Mouse (Mus musculus): ENCODE measurements around the gene Rasl11b. TPM values are rescaled to one million over a fixed set of nuclear protein-coding genes. Genes with fewer than 3 reads are reported as not detected.

Gene Rasl11b
- polyA plus RNA-seq, 1 experiment from 2014 or later = 44.7 TPM

DNA sequence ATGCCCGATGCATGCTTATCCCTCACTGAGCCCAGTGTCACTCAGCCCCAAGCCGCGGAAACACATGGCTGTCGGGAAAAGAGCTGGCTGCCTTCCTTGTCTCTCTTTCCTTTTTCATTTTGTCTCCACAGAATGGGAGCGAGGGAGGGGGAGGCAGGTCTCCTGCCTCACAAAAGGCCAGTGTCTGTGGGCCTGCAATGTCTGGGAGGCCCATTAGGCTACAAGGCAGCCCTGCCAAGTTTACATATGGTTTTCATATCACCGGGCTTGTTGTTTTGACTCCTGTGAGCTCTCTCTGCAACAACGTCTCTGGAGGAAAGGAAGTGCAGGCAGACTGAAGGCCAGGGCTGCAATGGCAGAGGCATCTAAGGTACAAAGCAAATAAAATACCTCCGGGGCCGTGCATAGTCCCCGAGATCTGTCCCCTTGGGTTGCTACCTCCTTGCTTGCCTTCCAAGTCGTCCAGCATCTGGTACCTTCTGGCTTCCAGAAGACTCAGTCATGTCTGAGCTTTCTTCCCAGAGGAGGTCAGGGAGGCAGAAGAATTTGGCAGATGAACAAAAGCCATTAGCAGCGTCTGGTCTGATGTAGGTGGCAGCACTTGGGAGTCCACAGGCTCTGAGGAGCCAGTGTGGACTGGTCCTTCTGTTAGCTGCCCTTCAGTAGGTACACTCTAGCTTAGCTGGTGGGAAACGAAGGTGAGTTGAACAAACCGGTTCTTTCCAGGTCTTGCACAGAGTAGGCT, 19.4 kb upstream of the Rasl11b start:
- no peak overlapping the region for H3K4me2 ChIP-seq (replicated peaks; ENCODE audit: low read depth, low read length)
- no peak overlapping the region for H3K9ac ChIP-seq (ENCODE audit: low read depth, low read length)
- WGBS = 49% methylated on average over 14 of the region's 14 CpGs
- ATAC-seq (ENCODE audit: low FRiP score, low TSS enrichment) = 0 out of 2 replicates have a peak, but pooled peaks have one; percentile 29
- H3K4me3 ChIP-seq (ENCODE audit: low read length) = no peak overlapping the region
- no peaks in the 10 kb centered on the region for H3K27me3 ChIP-seq (ENCODE audit: control insufficient read depth, insufficient read depth, low read length)
- peaks cover 11% of the 10 kb centered on the region for H3K4me1 ChIP-seq (ENCODE audit: control insufficient read depth, insufficient read depth, low read length)
- H3K36me3 ChIP-seq (ENCODE audit: control insufficient read depth, insufficient read depth, low read length) = no peaks in the 10 kb centered on the region
- H3K27ac ChIP-seq (ENCODE audit: low read depth, low read length) = peak overlapping the region; percentile 8; the same call in 1 of the 2 replicates
- no peaks in the 10 kb centered on the region for H3K9me3 ChIP-seq (ENCODE audit: control insufficient read depth, low read length)

DNA sequence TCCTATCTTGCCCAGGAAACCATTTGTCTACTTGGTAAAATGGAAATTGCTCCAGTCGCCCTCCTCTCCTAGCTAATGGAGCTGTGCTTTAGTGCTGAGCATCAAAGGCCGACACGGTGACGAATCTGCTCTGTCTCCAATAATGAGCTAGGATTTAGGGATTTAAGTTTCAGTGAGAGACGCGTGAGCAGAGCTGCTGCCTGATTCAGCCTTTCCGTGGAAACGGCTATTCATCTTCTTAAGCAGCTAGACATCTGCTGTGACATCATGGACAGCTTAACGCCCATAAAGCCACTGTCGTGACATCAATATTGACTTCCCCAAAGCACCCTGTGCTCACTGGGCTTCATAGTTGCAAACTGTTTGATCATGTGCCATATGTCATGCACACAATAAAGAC, 14.9 kb upstream of the Rasl11b start:
- no peak overlapping the region for H3K27ac ChIP-seq (ENCODE audit: low read depth, low read length)
- no peaks in the 10 kb centered on the region for H3K36me3 ChIP-seq (ENCODE audit: control insufficient read depth, insufficient read depth, low read length)
- H3K4me1 ChIP-seq (ENCODE audit: control insufficient read depth, insufficient read depth, low read length) = peaks cover 7% of the 10 kb centered on the region
- 15% methylated on average over 10 of the region's 10 CpGs for WGBS
- no peaks in the 10 kb centered on the region for H3K9me3 ChIP-seq (ENCODE audit: control insufficient read depth, low read length)
- no peak for ATAC-seq (ENCODE audit: low FRiP score, low TSS enrichment)
- no peaks in the 10 kb centered on the region for H3K27me3 ChIP-seq (ENCODE audit: control insufficient read depth, insufficient read depth, low read length)
- H3K4me3 ChIP-seq (ENCODE audit: low read length) = no peak overlapping the region
- H3K9ac ChIP-seq (ENCODE audit: low read depth, low read length) = no peak overlapping the region
- no peak overlapping the region for H3K4me2 ChIP-seq (replicated peaks; ENCODE audit: low read depth, low read length)

DNA sequence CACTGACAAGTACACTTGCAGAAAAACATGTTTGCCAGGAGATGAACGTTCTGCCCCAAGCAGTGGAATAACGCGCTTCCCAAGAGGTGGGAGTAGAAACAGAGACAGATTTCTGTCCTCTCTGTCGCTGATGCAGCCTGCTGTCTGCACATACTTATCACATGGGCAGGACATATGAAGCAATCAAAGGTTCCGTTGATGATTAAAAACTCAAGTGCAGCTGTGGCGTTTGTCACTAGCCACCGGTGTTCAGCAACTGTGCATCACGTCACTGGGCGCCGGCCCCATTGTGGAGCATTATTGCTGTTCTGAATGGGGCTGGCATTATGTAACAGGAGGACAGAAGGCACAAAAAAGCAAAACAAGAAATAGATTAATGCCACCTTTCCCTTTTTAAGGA, 12.0 kb upstream of the Rasl11b start:
- no peak for ATAC-seq (ENCODE audit: low FRiP score, low TSS enrichment)
- no peaks in the 10 kb centered on the region for H3K9me3 ChIP-seq (ENCODE audit: control insufficient read depth, low read length)
- no peak overlapping the region for H3K9ac ChIP-seq (ENCODE audit: low read depth, low read length)
- no peaks in the 10 kb centered on the region; the same call in 1 of the 2 replicates for H3K4me1 ChIP-seq (ENCODE audit: control insufficient read depth, insufficient read depth, low read length)
- no peak overlapping the region for H3K27ac ChIP-seq (ENCODE audit: low read depth, low read length)
- no peak overlapping the region for H3K4me3 ChIP-seq (ENCODE audit: low read length)
- 67% methylated on average over 10 of the region's 10 CpGs for WGBS
- no peaks in the 10 kb centered on the region for H3K27me3 ChIP-seq (ENCODE audit: control insufficient read depth, insufficient read depth, low read length)
- no peak overlapping the region for H3K4me2 ChIP-seq (replicated peaks; ENCODE audit: low read depth, low read length)
- H3K36me3 ChIP-seq (ENCODE audit: control insufficient read depth, insufficient read depth, low read length) = no peaks in the 10 kb centered on the region

DNA sequence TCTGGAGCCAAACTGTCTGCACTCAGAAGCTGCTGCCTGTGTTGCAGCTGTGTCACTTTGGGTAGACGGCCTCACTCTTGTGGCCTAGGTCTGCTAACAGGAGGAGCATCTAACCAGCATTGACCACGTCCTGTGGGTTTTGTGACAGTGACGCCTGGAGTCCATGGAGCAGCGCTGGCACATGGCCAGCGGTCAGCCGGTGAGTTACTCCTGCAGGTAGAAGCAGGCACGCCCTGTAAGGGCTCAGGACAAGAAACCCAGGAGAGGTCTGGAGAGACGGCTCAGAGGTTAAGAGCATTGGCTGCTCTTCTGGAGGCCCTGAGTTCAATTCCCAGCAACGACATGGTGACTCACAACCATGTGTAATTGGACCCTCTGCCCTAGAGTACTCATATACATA, 10.5 kb upstream of the Rasl11b start:
- H3K36me3 ChIP-seq (ENCODE audit: control insufficient read depth, insufficient read depth, low read length) = no peaks in the 10 kb centered on the region
- no peak overlapping the region for H3K4me3 ChIP-seq (ENCODE audit: low read length)
- H3K27ac ChIP-seq (ENCODE audit: low read depth, low read length) = no peak overlapping the region
- H3K27me3 ChIP-seq (ENCODE audit: control insufficient read depth, insufficient read depth, low read length) = no peaks in the 10 kb centered on the region
- H3K4me2 ChIP-seq (replicated peaks; ENCODE audit: low read depth, low read length) = no peak overlapping the region
- no peaks in the 10 kb centered on the region for H3K9me3 ChIP-seq (ENCODE audit: control insufficient read depth, low read length)
- H3K4me1 ChIP-seq (ENCODE audit: control insufficient read depth, insufficient read depth, low read length) = no peaks in the 10 kb centered on the region; the same call in 1 of the 2 replicates
- WGBS = 65% methylated on average over 9 of the region's 9 CpGs
- no peak for ATAC-seq (ENCODE audit: low FRiP score, low TSS enrichment)
- H3K9ac ChIP-seq (ENCODE audit: low read depth, low read length) = no peak overlapping the region

DNA sequence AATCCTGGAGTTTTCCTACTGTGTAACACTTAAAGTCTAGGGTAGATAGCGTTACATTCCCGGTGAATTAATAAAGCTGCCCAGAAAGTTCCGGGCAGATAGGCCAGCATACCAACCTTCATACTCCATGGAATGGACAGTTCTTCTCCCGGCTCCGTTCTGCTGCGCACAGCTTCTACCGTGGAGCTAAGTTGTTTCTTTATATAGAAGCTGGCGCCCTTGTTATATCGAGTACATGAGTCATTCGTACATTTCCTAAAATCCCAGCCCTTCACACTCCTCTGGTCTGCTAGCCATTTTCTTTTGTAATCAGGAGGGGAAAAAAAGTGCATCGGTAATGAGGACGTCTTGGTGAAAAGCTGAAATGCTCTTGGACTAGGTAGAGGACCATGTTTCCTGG, 7.0 kb upstream of the Rasl11b start:
- H3K27me3 ChIP-seq (ENCODE audit: control insufficient read depth, insufficient read depth, low read length) = no peaks in the 10 kb centered on the region
- no peak overlapping the region for H3K27ac ChIP-seq (ENCODE audit: low read depth, low read length)
- ATAC-seq (ENCODE audit: low FRiP score, low TSS enrichment) = no peak
- H3K4me3 ChIP-seq (ENCODE audit: low read length) = no peak overlapping the region
- no peak overlapping the region for H3K9ac ChIP-seq (ENCODE audit: low read depth, low read length)
- WGBS = 92% methylated on average over 12 of the region's 12 CpGs
- no peaks in the 10 kb centered on the region for H3K9me3 ChIP-seq (ENCODE audit: control insufficient read depth, low read length)
- H3K4me1 ChIP-seq (ENCODE audit: control insufficient read depth, insufficient read depth, low read length) = no peaks in the 10 kb centered on the region; the same call in 1 of the 2 replicates
- no peaks in the 10 kb centered on the region for H3K36me3 ChIP-seq (ENCODE audit: control insufficient read depth, insufficient read depth, low read length)
- H3K4me2 ChIP-seq (replicated peaks; ENCODE audit: low read depth, low read length) = no peak overlapping the region

DNA sequence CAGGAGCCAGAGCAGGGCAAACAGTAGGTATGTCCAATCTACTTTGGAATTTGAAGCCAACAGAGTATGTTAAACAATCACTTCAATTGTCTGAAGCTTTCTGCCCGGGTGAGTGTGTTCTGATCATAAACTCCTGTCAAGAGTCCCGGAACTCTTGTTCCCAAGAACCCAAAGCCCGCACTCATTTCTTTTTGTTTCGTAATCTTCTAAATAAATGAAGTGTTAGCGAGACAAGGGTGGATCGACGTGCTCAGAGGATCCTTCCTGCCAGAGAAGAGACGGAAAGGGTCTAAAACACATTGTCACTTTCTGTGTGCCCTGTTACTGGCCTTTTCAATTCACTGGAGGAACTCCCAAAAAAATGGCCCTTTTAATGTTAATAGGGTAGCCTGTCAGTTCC, 6.2 kb upstream of the Rasl11b start:
- no peak overlapping the region for H3K4me2 ChIP-seq (replicated peaks; ENCODE audit: low read depth, low read length)
- ATAC-seq (ENCODE audit: low FRiP score, low TSS enrichment) = no peak
- WGBS = 79% methylated on average over 8 of the region's 8 CpGs
- H3K27ac ChIP-seq (ENCODE audit: low read depth, low read length) = no peak overlapping the region
- no peak overlapping the region for H3K4me3 ChIP-seq (ENCODE audit: low read length)
- no peak overlapping the region for H3K9ac ChIP-seq (ENCODE audit: low read depth, low read length)
- H3K36me3 ChIP-seq (ENCODE audit: control insufficient read depth, insufficient read depth, low read length) = no peaks in the 10 kb centered on the region
- H3K4me1 ChIP-seq (ENCODE audit: control insufficient read depth, insufficient read depth, low read length) = peaks cover 5% of the 10 kb centered on the region; the same call in 1 of the 2 replicates
- H3K9me3 ChIP-seq (ENCODE audit: control insufficient read depth, low read length) = no peaks in the 10 kb centered on the region
- H3K27me3 ChIP-seq (ENCODE audit: control insufficient read depth, insufficient read depth, low read length) = no peaks in the 10 kb centered on the region

DNA sequence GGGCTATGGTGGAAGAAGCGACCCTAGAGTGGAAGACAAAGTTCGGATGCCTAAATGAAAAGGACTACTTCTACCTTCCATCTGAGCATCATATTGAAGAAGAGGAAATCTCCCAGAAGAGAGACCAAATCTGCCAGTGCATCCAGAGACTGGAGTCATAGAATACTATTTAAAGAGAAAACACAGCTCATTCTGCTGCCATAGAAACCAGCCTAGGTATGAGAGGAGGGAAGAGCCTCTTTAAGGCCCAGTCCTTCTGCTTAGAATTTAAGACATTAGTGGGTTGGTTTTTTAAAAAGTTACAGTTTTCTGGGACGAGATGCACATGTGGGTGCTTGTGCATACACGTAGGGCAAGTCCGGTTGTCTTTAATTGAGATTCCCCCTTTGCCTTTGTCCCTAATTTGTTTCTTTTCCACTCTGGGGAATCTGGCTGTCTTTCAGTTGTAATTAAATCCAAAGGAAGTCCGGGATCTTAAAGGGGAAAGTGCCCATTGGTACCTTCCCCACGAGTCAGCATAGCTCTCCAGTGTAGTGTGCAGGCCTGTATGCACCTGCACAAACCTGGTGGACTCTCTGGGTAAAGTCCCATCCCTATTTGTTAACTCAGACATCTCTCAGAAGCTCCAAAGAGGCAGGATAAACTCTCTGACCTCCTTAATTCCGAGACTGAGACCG, 5.5 kb upstream of the Rasl11b start:
- Histone ChIP-seq H3K4me2 (replicated peaks; ENCODE audit: low read depth, low read length) (no peak overlapping the region), H3K4me3 (ENCODE audit: low read length) (no peak overlapping the region), H3K36me3 (ENCODE audit: control insufficient read depth, insufficient read depth, low read length) (no peaks in the 10 kb centered on the region), H3K9ac (ENCODE audit: low read depth, low read length) (no peak overlapping the region), H3K27me3 (ENCODE audit: control insufficient read depth, insufficient read depth, low read length) (no peaks in the 10 kb centered on the region), H3K9me3 (ENCODE audit: control insufficient read depth, low read length) (no peaks in the 10 kb centered on the region), H3K27ac (ENCODE audit: low read depth, low read length) (no peak overlapping the region), H3K4me1 (ENCODE audit: control insufficient read depth, insufficient read depth, low read length) (peaks cover 13% of the 10 kb centered on the region)
- WGBS = 65% methylated on average over 9 of the region's 9 CpGs
- ATAC-seq (ENCODE audit: low FRiP score, low TSS enrichment) = no peak

DNA sequence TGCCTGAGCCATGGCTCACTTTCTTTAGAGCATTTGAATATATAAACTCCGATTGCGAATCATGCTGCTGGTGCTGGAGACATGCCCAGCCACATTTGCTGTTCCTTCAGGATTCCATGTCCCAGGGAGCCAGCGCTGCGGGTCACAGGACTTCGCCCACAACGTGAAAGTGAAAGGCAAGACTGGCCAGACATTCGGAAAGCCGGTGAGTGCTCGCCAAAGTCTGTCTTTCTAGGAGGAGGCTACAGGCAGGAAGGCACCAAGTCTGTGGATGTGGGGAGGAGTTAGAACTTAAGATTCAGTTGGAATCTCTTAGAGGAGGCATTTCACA, 5.0 kb upstream of the Rasl11b start:
- no peak for ATAC-seq (ENCODE audit: low FRiP score, low TSS enrichment)
- Histone ChIP-seq H3K4me3 (ENCODE audit: low read length) (no peak overlapping the region), H3K27ac (ENCODE audit: low read depth, low read length) (no peak overlapping the region), H3K27me3 (ENCODE audit: control insufficient read depth, insufficient read depth, low read length) (no peaks in the 10 kb centered on the region), H3K4me1 (ENCODE audit: control insufficient read depth, insufficient read depth, low read length) (peaks cover 14% of the 10 kb centered on the region), H3K9ac (ENCODE audit: low read depth, low read length) (no peak overlapping the region), H3K36me3 (ENCODE audit: control insufficient read depth, insufficient read depth, low read length) (no peaks in the 10 kb centered on the region), H3K4me2 (replicated peaks; ENCODE audit: low read depth, low read length) (no peak overlapping the region), H3K9me3 (ENCODE audit: control insufficient read depth, low read length) (no peaks in the 10 kb centered on the region)
- 59% methylated on average over 9 of the region's 9 CpGs for WGBS

DNA sequence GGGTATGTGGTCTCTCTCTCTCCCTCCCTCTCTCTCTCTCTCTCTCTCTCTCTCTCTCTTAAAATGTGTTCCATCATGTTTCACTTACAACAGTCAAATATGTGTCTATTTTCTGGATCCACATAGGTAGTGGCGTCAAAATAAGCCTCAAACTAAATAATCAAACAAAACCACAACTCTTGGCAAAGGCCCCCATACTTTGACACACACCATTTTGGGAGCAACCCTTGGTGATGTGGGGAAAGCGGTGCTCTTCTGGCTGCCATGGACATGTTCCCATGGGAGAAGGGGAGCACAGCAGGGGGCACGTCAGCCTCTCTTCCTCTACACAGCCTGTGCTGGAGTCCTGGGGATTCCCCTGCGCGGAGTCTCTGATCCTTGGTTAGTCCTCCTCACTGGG, 4.2 kb upstream of the Rasl11b start:
- H3K27me3 ChIP-seq (ENCODE audit: control insufficient read depth, insufficient read depth, low read length) = no peaks in the 10 kb centered on the region
- no peak overlapping the region for H3K4me3 ChIP-seq (ENCODE audit: low read length)
- no peaks in the 10 kb centered on the region for H3K9me3 ChIP-seq (ENCODE audit: control insufficient read depth, low read length)
- H3K9ac ChIP-seq (ENCODE audit: low read depth, low read length) = no peak overlapping the region
- ATAC-seq (ENCODE audit: low FRiP score, low TSS enrichment) = no peak
- H3K36me3 ChIP-seq (ENCODE audit: control insufficient read depth, insufficient read depth, low read length) = no peaks in the 10 kb centered on the region
- no peak overlapping the region for H3K27ac ChIP-seq (ENCODE audit: low read depth, low read length)
- H3K4me2 ChIP-seq (replicated peaks; ENCODE audit: low read depth, low read length) = no peak overlapping the region
- whole genome bisulfite sequencing = 88% methylated on average over 5 of the region's 5 CpGs
- peaks cover 14% of the 10 kb centered on the region for H3K4me1 ChIP-seq (ENCODE audit: control insufficient read depth, insufficient read depth, low read length)
